Mouse (Mus musculus) embryonic fibroblast, embryonic 13.5 days (primary cell): ENCODE results near the gene Ube2s. TPM values are rescaled to one million over a fixed set of nuclear protein-coding genes. Genes with fewer than 3 reads are reported as not detected.
"Not testable (repeated sequence)": the region's sequence is repeated elsewhere in the genome, so short reads cannot be mapped to it uniquely, and the experiment has no call there.

Experiments used
- H3K27ac ChIP-seq: 2 replicates; pipeline ENCODE4 v1.5.1; 2012; ENCODE audit warnings: low read length, control low read depth, inconsistent platforms; ENCODE audit not compliant: insufficient read depth
- H3K4me1 ChIP-seq: 2 replicates; pipeline ENCODE4 v1.6.1; 2011; ENCODE audit warnings: low read length; ENCODE audit not compliant: control insufficient read depth, insufficient read depth
- H3K4me3 ChIP-seq: 2 replicates; pipeline ENCODE4 v1.5.1; 2011; ENCODE audit warnings: mild to moderate bottlenecking, control low read depth, low read length; ENCODE audit not compliant: insufficient read depth
- CTCF ChIP-seq: IDR thresholded peaks from 2 replicates; pipeline ENCODE4 v1.5.1; 2011; ENCODE audit warnings: mild to moderate bottlenecking, control low read depth, low read length, moderate library complexity, borderline replicate concordance; ENCODE audit not compliant: insufficient read depth
- POLR2A ChIP-seq: IDR thresholded peaks from 2 replicates; pipeline ENCODE4 v1.6.1; 2011; ENCODE audit warnings: low read depth, mild to moderate bottlenecking, control low read depth, low read length, moderate library complexity
- polyA plus RNA-seq: library from polyadenylated mRNA; stranded (reverse); fragments of >200 nt; gene quantifications from 2 replicates; pipeline ENCODE4 v1.2.4, GENCODE M21; 2011; ENCODE audit warnings: low read depth; ENCODE audit not compliant: missing spikeins, insufficient read length

Ube2s gene
- polyA plus RNA-seq, 1 experiment: 191 TPM

DNA sequence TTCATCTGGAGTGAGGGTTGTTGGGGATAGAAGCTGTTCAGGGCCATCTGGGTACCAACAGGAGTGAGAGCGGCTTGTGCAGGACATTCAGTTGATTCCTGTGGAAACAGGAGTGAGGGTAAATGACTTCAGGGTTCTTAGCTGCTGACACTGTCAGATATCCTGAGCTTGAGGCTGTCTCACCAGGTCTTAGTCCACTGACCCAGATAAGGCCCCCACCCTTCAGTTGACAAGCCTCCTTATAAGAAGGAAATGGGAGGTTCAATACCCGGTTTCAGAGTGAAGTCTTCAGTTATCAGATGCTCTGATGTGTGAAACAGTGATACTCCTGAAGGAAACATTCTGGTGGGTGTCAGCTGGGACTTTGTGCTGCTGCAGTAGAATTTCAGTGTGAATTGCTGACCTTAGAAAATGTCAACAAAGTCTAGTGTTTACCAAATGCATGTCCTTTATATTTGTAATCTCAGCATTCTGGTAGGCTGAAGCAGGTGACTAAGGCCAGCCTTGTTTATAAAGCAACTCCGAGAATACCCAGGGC lies 17.7 kb downstream of the Ube2s start:
- peak overlapping the region; percentile 68 for H3K4me3 ChIP-seq
- H3K4me1 ChIP-seq: peaks cover 3% of the 10 kb centered on the region
- H3K27ac ChIP-seq: no peak overlapping the region
- no peak; the same call in 1 of the 2 replicates for TF ChIP-seq POLR2A
- no peak for TF ChIP-seq CTCF

- H3K4me1 ChIP-seq: peaks cover 3% of the 10 kb centered on the region
- peak overlapping the region; percentile 68 for H3K4me3 ChIP-seq
- TF ChIP-seq POLR2A (no peak), CTCF (no peak)
- no peak overlapping the region for H3K27ac ChIP-seq
These were observed 18.7 kb downstream of the Ube2s start for GRCm38 (mm10) chr7:4793674-4794073.

GRCm38 (mm10) chr7:4793248-4793647 lies 19.1 kb downstream of the Ube2s start:
- H3K4me3 ChIP-seq: peak overlapping the region; percentile 68
- peak overlapping the region; percentile 77 for H3K27ac ChIP-seq
- H3K4me1 ChIP-seq: not testable (repeated sequence)

GRCm38 (mm10) chr7:4792278-4793212 lies 19.8 kb downstream of the Ube2s start, which contains the start of gene Rpl28:
Rpl28 (plus strand) TSS chr7:4792874.
- peak; percentile 88 for TF ChIP-seq POLR2A
- TF ChIP-seq CTCF: no peak
- H3K27ac ChIP-seq: peak within 1 kb of the TSS; percentile 98
- H3K4me3 ChIP-seq: peak within 1 kb of the TSS; percentile 68
- peaks cover 3% of the 10 kb centered on the region; the same call in 1 of the 2 replicates for H3K4me1 ChIP-seq

GRCm38 (mm10) chr7:4789436-4789935 lies 22.9 kb downstream of the Ube2s start, which contains the start of gene Tmem238:
Tmem238 (minus strand) TSS chr7:4789656.
- H3K4me1 ChIP-seq: peaks cover 2% of the 10 kb centered on the region; the same call in 1 of the 2 replicates
- peak within 1 kb of the TSS; percentile 61 for H3K4me3 ChIP-seq
- TF ChIP-seq POLR2A (no peak; the same call in 1 of the 2 replicates), CTCF (no peak)
- H3K27ac ChIP-seq: no peak within 1 kb of the TSS

- TF ChIP-seq CTCF: no peak
- TF ChIP-seq POLR2A: peak; percentile 73
- no peak overlapping the region for H3K27ac ChIP-seq
- H3K4me1 ChIP-seq: no peaks in the 10 kb centered on the region
- peak overlapping the region; percentile 61 for H3K4me3 ChIP-seq
These were observed 23.6 kb downstream of the Ube2s start for GRCm38 (mm10) chr7:4788499-4789435.

- no peak for TF ChIP-seq CTCF
- no peak for TF ChIP-seq POLR2A
- H3K4me1 ChIP-seq: no peaks in the 10 kb centered on the region
- H3K4me3 ChIP-seq: no peak overlapping the region
- H3K27ac ChIP-seq: no peak overlapping the region
These were observed 28.6 kb downstream of the Ube2s start for GRCm38 (mm10) chr7:4783667-4784268.

- TF ChIP-seq POLR2A: no peak
- TF ChIP-seq CTCF: no peak
- peaks cover 3% of the 10 kb centered on the region for H3K4me1 ChIP-seq
- H3K27ac ChIP-seq: no peak within 1 kb of the TSS
- no peak within 1 kb of the TSS for H3K4me3 ChIP-seq
These were observed 29.6 kb downstream of the Ube2s start, which contains the start of the genes Il11 and Tmem190 for GRCm38 (mm10) chr7:4782759-4783158. Il11 (minus strand) TSS chr7:4782859. Tmem190 (plus strand) TSS chr7:4782937.

DNA sequence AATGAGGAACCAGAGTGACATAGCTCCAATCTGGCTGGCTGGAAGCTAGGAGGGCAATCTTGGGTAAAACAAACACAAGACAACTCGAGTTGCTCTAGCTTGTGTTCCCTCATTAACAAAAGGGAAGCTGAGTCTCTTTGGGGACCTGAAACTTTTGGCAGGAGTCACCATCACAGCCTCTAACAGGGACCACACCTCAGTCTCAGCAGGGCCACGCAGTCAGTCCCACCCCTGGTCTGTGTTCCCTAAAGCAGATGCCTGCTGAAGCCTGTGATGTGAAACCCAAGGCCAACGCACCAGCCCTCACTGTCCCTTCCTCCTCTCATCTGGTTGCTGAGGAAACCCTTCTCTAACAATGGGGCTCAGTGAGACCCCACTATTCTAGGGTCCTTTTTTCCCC lies 30.3 kb downstream of the Ube2s start:
- no peak for TF ChIP-seq POLR2A
- no peak for TF ChIP-seq CTCF
- peaks cover 7% of the 10 kb centered on the region for H3K4me1 ChIP-seq
- H3K27ac ChIP-seq: no peak overlapping the region
- no peak overlapping the region for H3K4me3 ChIP-seq
